Mouse (Mus musculus) urinary bladder, adult 18-20 months (tissue): ENCODE measurements around the gene Tox2.

Source experiments
- DNase-seq, 2 experiments: peaks; one replicate each; pipeline ENCODE4 v3.0.0; 2022; ENCODE audit warnings: low spot score in 2 of 2, mixed read lengths in 2 of 2

Tox2 gene

DNA sequence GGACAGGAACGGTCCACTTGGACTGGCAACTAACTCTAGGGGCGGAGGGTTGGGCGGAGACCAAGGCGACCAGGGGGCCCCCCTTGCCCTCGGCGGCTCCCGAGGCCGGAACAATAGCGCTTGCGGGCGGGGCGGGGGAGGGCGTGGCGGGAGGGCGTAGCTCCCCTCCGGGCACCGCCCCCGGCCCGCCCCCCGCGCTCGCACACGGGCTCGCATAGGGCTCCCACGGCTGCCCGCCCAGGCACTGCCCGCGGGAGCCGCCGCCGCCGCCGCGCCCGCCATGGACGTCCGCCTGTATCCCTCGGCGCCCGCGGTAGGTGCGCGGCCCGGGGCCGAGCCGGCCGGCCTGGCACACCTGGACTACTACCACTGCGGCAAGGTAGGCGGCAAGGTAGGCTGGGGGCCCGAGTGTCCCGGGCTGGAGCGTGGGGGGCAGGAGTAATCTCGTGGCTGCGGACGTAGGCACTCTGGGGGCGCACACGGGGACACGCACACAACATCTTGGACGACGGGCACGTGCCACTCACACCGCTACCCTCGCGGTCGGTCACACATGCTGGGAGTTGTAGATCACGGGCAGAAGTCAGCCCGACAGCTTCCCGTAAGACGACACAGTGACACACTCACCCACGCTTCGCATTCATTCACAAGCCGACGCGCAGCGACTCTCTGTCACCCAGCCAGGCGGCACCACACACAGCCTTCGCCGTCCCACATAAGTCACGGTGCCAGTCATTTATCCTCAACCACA is at the start of gene Tox2:
TSS of gene Tox2 (plus strand) at position 242 of the 751 bp plus-strand sequence.
- DNase-seq, result peak; percentile 42 to 56

- DNase-seq, result no peak
Observed at GRCm38 (mm10) chr2:163154673-163155072, 48.3 kb upstream of the Tox2 start.

DNA sequence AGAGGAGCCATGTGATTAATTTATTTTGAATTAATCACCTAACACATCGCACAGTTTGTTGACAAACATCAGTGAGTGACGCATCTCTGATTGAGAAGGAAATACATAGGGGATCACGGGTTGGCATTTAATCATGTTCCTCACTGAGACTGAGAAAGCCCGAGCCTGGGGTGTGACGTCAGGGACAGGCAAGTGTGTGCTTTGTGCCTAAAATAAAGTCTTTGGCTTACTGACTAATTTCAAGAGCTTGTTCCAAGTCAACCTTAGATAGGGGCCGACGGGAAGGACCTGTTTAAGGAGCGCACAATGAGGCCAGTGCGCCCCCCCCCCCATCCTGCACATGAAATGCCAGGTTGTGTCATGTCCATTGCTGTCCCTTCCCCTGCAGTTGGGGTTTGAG is 43.9 kb upstream of the Tox2 start:
- DNase-seq, result no peak

DNA sequence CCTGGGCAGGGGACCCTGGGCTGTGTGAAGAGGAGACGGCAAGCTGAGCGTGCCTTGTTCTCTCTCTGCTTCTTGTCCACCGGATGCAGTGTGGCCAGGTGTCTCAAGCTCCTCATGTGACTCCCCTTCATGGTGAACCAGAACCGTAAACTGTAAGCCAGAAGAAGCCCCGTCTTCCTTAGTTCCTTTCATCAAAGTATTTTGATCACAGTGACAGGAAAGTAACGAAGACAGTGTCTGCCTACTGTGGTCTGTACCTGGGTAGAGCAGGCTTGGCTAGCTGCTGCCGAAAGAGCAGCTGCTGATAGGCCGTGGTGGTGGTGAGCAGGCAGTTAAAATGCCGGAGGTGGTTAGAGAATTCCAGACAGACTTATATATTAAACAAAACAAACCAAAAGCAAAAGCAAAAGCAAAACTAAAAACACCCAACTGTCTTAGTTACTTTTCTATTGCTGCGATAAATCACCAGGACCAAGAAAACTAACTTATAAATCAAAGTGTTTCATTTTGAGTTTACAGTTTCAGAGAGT is 38.4 kb upstream of the Tox2 start:
- no peak for DNase-seq

GRCm38 (mm10) chr2:163166067-163166805 is 36.7 kb upstream of the Tox2 start:
- DNase-seq, result no peak

DNA sequence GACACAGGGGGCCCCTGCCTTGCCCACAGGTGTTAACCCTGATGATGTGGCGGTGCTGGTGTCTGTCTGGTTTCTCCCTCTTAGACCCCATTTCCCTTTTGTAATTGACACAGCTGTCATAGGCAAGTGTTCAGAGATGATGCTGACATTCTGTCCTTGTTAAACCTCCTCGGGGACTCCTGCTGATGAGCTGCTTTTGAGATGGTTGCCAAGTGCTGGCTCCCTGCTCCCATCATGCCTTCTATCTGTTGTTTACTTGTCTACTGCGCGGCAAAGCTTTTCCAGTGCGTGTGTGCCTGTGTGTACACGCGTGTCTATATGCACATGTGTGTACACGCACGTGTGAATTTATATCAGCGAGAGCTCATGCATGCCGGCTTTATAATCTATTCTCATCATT is 31.0 kb upstream of the Tox2 start:
- no peak for DNase-seq

DNA sequence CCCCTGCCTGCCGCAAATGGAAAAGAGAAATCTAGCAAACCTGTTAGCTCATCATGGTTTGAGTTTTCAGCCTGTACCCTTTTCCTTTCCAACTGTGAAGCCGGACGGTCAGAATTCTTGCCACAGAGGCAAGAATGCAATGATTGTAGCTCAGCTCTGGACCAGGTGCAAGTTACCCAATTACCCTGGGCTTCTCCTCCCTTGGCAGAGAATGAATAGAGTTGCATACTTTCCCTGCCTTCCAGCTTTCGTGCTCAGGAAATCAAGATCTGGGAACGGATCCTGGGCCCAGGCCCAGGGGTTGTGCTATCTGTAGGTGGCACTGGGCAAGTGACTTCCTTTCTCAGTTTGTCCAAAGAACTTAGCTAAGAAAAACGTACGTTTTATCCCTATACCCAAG is 28.9 kb upstream of the Tox2 start:
- DNase-seq, result no peak

- no peak for DNase-seq
Observed at GRCm38 (mm10) chr2:163175831-163176230, 27.1 kb upstream of the Tox2 start.

- DNase-seq, result no peak
Observed at GRCm38 (mm10) chr2:163176502-163176901, 26.4 kb upstream of the Tox2 start.

- no peak for DNase-seq
Observed at GRCm38 (mm10) chr2:163187552-163187951, 15.4 kb upstream of the Tox2 start.

DNA sequence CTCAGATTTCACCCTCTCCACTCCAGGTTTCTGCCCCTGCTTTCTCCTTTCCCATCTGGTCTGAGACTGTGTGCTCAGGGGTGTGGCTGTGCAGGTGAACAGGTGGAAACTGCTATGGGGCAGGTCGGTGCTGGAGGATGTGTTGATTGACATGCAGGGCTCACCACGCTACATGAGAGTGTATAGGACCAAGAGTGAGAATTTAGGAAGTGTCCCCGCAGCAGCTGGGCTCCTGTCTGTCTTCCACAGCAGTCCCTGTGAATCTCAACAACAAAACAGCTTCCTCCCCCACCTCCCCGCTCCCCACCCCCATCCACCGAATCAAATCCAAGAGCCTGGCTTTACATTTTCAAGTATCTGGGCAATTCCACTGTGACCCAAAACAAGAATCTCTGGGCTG is 13.3 kb upstream of the Tox2 start:
- no peak for DNase-seq

DNA sequence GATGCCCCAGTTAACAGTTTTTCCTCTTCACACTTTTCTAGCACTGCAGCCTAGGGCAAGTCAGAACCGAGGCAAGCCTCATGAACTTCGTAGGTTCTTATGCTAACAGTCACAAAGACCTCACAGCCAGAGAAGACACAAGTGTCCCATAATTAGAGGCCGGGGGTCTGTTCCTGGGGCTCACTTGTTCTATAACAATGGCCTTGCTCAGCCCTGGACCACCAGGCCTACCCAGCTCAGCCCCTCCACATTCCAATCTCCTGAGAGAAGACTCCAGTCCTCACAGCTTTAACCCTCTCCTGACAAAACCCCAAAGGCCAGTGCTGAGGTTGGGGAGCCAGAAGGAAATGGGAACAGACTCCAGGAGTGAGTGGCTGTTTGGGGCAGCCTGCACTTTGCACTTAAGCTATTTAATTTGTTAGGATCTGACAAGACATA is 12.9 kb upstream of the Tox2 start:
- no peak for DNase-seq

DNA sequence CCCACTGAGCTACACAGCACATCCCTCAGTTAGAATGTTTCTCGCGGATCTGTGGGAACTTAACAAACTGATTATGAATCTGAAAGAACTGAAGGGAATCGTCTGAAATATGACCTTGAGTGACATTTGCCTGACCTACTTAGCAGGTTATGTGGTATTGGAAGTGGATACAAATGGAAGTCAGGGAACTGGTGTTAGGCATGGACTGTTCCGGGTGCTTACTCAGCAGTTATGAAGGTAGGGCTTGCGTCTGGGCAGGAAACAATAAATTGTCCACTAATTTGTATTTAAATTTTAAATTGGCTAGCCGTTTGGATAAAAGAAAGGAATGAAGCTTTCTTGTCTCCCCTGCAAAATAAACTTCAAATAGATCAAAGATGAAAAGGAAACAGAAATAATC is 10.4 kb upstream of the Tox2 start:
- DNase-seq, result no peak

DNA sequence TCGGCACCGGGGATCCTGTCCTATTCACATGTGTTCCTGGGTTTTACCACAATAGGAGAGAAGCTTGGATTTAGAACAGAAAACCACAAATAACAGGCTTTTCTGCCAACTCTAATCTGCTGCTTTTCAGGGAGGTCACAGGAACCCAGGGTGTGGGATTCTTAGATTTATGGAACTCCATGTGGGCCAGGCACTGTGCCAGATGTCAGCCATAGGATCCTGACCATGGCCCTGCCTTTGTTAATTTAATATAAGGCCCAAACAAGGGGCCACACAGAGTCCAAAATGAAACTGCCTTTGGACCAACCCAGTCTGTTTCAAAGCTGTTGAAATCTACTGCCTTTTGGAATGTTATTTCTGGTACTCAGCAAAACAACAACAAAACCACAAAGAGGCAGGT is 8.9 kb upstream of the Tox2 start:
- no peak for DNase-seq

DNA sequence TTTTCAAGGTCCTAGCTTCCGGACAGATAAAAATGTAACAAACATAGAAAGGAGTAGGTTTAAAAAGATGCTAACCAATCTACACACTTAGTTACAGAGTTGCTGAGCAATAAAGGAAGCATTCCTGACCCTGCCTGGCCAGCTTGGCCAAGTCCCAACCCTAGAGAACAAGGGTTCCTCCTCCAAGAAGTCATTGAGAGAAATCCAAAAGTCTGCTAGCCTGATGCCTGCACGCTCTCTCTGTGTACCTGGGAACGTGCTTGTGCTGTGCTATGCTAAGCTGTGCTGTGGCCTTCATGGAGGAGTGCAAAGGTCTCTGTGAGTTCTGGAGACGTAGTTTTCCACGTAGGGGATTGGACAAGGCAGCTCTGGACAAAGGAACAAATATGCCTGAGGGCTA is 8.4 kb upstream of the Tox2 start:
- DNase-seq, result no peak

GRCm38 (mm10) chr2:163195106-163195833 is 7.7 kb upstream of the Tox2 start:
- DNase-seq, result no peak

GRCm38 (mm10) chr2:163195834-163196145 is 7.1 kb upstream of the Tox2 start:
- DNase-seq, result no peak

- DNase-seq, result no peak
Observed at GRCm38 (mm10) chr2:163201897-163202296, 1.0 kb upstream of the Tox2 start.

- DNase-seq, result no peak
Observed at GRCm38 (mm10) chr2:163202553-163202883, 407 bp upstream of the Tox2 start.

- DNase-seq, result peak in 1 of 2 experiments; percentile 43
Observed at GRCm38 (mm10) chr2:163203635-163204547, 966 bp downstream of the Tox2 start.

DNA sequence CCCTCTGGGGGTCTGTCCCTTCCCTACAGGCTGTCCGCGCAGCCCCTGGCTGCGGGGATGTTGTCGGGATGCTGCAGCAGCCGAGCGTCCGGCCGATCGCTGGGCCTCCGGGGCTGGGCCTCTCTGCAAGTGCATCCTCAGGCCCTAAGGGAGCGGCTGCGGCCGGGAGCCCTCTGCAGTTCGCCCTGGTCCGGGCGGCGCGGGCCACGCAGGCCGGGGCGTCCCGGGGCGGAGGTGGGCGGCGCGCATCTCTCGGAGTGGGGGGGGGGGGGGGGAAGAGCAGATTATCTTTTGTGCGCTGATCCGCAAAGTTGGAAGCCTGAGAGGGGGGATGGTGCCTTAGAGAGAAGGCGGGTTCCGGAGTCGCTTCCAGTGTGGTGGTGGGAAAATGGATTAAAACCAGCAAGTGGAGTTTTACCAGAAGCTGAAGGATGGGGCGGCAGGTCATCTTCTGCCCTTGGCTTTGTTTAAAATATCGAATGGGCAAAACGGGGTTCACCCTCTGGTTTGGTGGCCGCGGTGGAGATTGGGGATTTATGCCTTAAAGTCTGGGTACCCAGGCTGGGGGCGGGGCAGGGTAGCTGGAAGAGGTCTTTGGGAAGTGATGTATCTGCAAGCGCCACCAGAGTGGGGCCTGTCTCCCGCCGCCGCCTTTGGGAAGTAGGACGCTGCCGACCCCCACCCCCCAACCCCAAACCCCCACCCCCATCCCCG is 1.8 kb downstream of the Tox2 start:
- DNase-seq, result peak in 1 of 2 experiments; percentile 32
